ENCODE assay signal across 18 mouse cellular contexts in the genomic region with DNA sequence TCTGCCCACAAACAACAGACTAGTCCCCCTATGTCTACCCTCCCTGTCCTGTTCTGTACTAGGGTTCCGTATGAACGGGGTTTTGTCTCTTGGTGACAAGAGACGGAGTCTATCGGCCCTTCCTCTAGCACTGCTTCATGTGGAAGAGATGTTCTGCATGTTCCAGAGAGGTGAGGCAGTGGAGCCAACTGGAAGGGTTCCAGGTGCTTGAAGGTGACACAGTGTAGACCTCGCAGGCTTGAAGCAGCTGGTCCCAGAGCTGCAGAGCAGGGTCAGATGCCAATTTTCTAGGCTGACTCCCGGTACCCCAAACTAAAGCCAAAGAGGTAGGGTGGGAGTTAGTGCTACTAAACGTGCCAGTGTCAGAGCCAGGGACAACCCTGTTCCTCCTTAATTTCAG. TPM values are rescaled to one million over a fixed set of nuclear protein-coding genes. Genes with fewer than 3 reads are reported as not detected.
"Had no signal": no experiment of that assay in that cellular context is flagged by ENCODE, and none has a peak within 500 bp of the region (broad histone marks: within the 10 kb centered on the region; RNA-seq: fewer than 3 reads in every experiment).

No protein-coding gene starts in this region.

- H3K9me3 ChIP-seq: limb, embryonic 12.5 days; liver, embryonic 13.5 days; lung, embryonic 15.5 days; megakaryocyte, embryonic 14.5 days; midbrain, embryonic 15.5 days; neural tube, embryonic 12.5 days had no signal

- H3K27me3 ChIP-seq: limb, embryonic 12.5 days; lung, embryonic 15.5 days; midbrain, embryonic 15.5 days had no signal

- H3K9ac ChIP-seq: limb, embryonic 12.5 days; liver, embryonic 13.5 days; liver, postnatal 0 days; lung, embryonic 15.5 days; midbrain, embryonic 15.5 days; neural tube, embryonic 12.5 days had no signal

- H3K36me3 ChIP-seq: limb, embryonic 12.5 days; liver, embryonic 13.5 days; lung, embryonic 15.5 days; midbrain, embryonic 15.5 days; neural tube, embryonic 12.5 days had no signal

- ATAC-seq: liver, postnatal 0 days; midbrain, embryonic 15.5 days had no signal

- H3K4me2 ChIP-seq: limb, embryonic 12.5 days; liver, embryonic 13.5 days; lung, embryonic 15.5 days; midbrain, embryonic 11.5 days; midbrain, embryonic 15.5 days; neural tube, embryonic 12.5 days had no signal

- H3K4me3 ChIP-seq: limb, embryonic 12.5 days; liver, embryonic 13.5 days; lung, embryonic 15.5 days; megakaryocyte, embryonic 14.5 days; midbrain, embryonic 15.5 days; neural tube, embryonic 12.5 days had no signal

- H3K4me1 ChIP-seq: limb, embryonic 12.5 days; megakaryocyte, embryonic 14.5 days; midbrain, embryonic 15.5 days; neural tube, embryonic 12.5 days had no signal

- DNase-seq: kidney, postnatal 25 days; liver; liver, embryonic 13.5 days; liver, postnatal 0 days; lung, postnatal 14 days; thymus, postnatal 4 days had no signal

- H3K27ac ChIP-seq: limb, embryonic 12.5 days; liver, embryonic 13.5 days; lung, embryonic 15.5 days; macrophage; midbrain, embryonic 15.5 days; neural tube, embryonic 12.5 days; stomach, postnatal 0 days had no signal

RNA-seq across cellular contexts. Expression of a gene that starts 25.1 kb away (rescaled TPM):
- total RNA-seq: monocyte, adult 5-6 weeks; neutrophil, adult 5-6 weeks had no signal
- polyA plus RNA-seq: liver, embryonic 13.5 days; liver, postnatal 0 days; macrophage had no signal

RNA-seq across cellular contexts. Expression of a gene that starts 54.4 kb away (rescaled TPM):
- total RNA-seq: left cerebral cortex, adult 8-10 months; left cerebral cortex, postnatal 25 days had no signal
- polyA plus RNA-seq: macrophage had no signal
